Mouse (Mus musculus): ENCODE results near the gene Uqcc2. TPM values are rescaled to one million over a fixed set of nuclear protein-coding genes. Genes with fewer than 3 reads are reported as not detected.
A peak's percentile ranks its signal among the peaks of the same experiment; 100 is the strongest.

The Uqcc2 gene
- polyA plus RNA-seq, 1 experiment: 49.1 TPM

- H3K36me3 ChIP-seq (ENCODE audit: control insufficient read depth, insufficient read depth, low read length): peaks cover 20% of the 10 kb centered on the region
- H3K27me3 ChIP-seq (ENCODE audit: control insufficient read depth, insufficient read depth, low read length): no peaks in the 10 kb centered on the region
- H3K4me1 ChIP-seq (ENCODE audit: control insufficient read depth, insufficient read depth, insufficient read length): no peaks in the 10 kb centered on the region
- no peak for DNase-seq (ENCODE audit: low read depth in 1 of 2, low spot score in 2 of 2)
- TF ChIP-seq POLR2A (IDR thresholded peaks at IDR 0.05; ENCODE audit: low read depth, low read length) (no peak), CTCF (IDR thresholded peaks at IDR 0.05; ENCODE audit: extremely low read depth, insufficient read depth, insufficient read length, insufficient replicate concordance) (no peak)
- H3K4me3 ChIP-seq (ENCODE audit: extremely low read depth, insufficient read depth, insufficient read length): no peak overlapping the region
- no peak overlapping the region for H3K27ac ChIP-seq (ENCODE audit: insufficient read depth, low read length)
- 95% methylated on average over 10 of the region's 10 CpGs for WGBS
Measured at GRCm38 (mm10) chr17:27126974-27127373, 6.7 kb downstream of the Uqcc2 start.

GRCm38 (mm10) chr17:27125669-27126202 is 8.0 kb downstream of the Uqcc2 start:
- TF ChIP-seq CTCF (IDR thresholded peaks at IDR 0.05; ENCODE audit: extremely low read depth, insufficient read depth, insufficient read length, insufficient replicate concordance) (no peak), POLR2A (IDR thresholded peaks at IDR 0.05; ENCODE audit: low read depth, low read length) (no peak)
- peaks cover 32% of the 10 kb centered on the region for H3K36me3 ChIP-seq (ENCODE audit: control insufficient read depth, insufficient read depth, low read length)
- no peak overlapping the region for H3K27ac ChIP-seq (ENCODE audit: insufficient read depth, low read length)
- H3K4me1 ChIP-seq (ENCODE audit: control insufficient read depth, insufficient read depth, insufficient read length): no peaks in the 10 kb centered on the region
- no peak for DNase-seq (ENCODE audit: low read depth in 1 of 2, low spot score in 2 of 2)
- 95% methylated on average over 11 of the region's 11 CpGs for WGBS
- H3K4me3 ChIP-seq (ENCODE audit: extremely low read depth, insufficient read depth, insufficient read length): no peak overlapping the region
- H3K27me3 ChIP-seq (ENCODE audit: control insufficient read depth, insufficient read depth, low read length): no peaks in the 10 kb centered on the region

- Histone ChIP-seq H3K4me1 (ENCODE audit: control insufficient read depth, insufficient read depth, insufficient read length) (no peaks in the 10 kb centered on the region), H3K36me3 (ENCODE audit: control insufficient read depth, insufficient read depth, low read length) (peaks cover 37% of the 10 kb centered on the region), H3K4me3 (ENCODE audit: extremely low read depth, insufficient read depth, insufficient read length) (no peak overlapping the region), H3K27me3 (ENCODE audit: control insufficient read depth, insufficient read depth, low read length) (no peaks in the 10 kb centered on the region), H3K27ac (ENCODE audit: insufficient read depth, low read length) (no peak overlapping the region)
- DNase-seq (ENCODE audit: low read depth in 1 of 2, low spot score in 2 of 2): peak; percentile 26 to 75
- WGBS: 49% methylated on average over 12 of the region's 12 CpGs
- peak; percentile 92 for TF ChIP-seq CTCF (IDR thresholded peaks at IDR 0.05; ENCODE audit: extremely low read depth, insufficient read depth, insufficient read length, insufficient replicate concordance)
- no peak for TF ChIP-seq POLR2A (IDR thresholded peaks at IDR 0.05; ENCODE audit: low read depth, low read length)
Measured at GRCm38 (mm10) chr17:27125185-27125584, 8.5 kb downstream of the Uqcc2 start.

DNA sequence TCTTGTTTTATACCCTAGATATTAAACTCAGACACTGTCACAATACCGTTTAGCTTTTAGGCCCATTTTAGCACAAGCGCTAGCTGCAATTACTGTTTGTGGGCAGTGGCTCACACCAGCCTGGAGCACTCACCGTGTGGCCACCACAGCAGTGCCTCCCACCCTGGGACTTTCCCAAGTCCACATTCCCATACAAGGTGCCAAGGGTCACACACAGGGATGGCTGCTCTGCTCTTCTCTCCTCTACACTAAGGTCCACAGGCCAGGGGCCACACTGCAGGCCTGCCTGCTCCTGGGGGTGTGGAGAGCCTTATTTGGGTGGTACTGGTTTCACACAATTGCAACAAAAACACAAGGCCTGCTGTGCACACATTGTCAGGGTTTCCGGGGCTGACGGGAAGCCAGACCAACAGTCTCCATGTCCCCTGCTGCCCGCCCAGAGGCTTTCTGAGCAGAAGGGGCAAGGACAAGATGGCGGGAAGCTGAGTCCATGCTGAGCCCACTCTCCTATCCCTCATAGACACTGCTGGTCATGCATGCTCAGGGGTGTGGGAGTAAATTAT is 9.8 kb downstream of the Uqcc2 start:
- WGBS: 86% methylated on average over 7 of the region's 7 CpGs
- H3K27ac ChIP-seq (ENCODE audit: insufficient read depth, low read length): no peak overlapping the region

DNA sequence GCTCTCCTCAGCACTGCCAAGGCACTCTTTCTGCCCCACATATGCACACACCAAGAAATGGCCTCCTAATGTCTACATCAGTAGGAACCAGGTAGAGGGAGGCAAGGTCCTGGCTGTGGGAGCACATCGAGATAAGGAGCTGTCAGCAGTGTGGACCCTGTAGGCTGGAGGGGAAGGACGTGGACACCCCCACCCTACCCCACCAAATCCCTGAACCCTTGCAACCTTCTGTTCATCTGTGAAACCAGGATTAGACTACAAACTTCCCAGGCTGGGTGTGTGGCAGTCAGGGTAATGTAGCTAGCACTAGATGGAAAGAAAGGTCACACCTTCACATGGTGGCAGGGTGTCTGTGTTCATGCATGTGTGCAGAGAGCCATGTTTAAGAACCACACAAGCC is 10.6 kb downstream of the Uqcc2 start:
- TF ChIP-seq POLR2A (IDR thresholded peaks at IDR 0.05; ENCODE audit: low read depth, low read length): no peak
- TF ChIP-seq CTCF (IDR thresholded peaks at IDR 0.05; ENCODE audit: extremely low read depth, insufficient read depth, insufficient read length, insufficient replicate concordance): no peak

More for the DNA sequence above, 9.8 kb downstream of the Uqcc2 start:
- H3K36me3 ChIP-seq (ENCODE audit: control insufficient read depth, insufficient read depth, low read length): peaks cover 46% of the 10 kb centered on the region
- no peak overlapping the region for H3K4me3 ChIP-seq (ENCODE audit: extremely low read depth, insufficient read depth, insufficient read length)
- no peak for DNase-seq (ENCODE audit: low read depth in 1 of 2, low spot score in 2 of 2)
- TF ChIP-seq CTCF (IDR thresholded peaks at IDR 0.05; ENCODE audit: extremely low read depth, insufficient read depth, insufficient read length, insufficient replicate concordance): no peak
- no peak for TF ChIP-seq POLR2A (IDR thresholded peaks at IDR 0.05; ENCODE audit: low read depth, low read length)
- no peaks in the 10 kb centered on the region for H3K27me3 ChIP-seq (ENCODE audit: control insufficient read depth, insufficient read depth, low read length)
- H3K4me1 ChIP-seq (ENCODE audit: control insufficient read depth, insufficient read depth, insufficient read length): peaks cover 8% of the 10 kb centered on the region; the same call in 1 of the 2 replicates

DNA sequence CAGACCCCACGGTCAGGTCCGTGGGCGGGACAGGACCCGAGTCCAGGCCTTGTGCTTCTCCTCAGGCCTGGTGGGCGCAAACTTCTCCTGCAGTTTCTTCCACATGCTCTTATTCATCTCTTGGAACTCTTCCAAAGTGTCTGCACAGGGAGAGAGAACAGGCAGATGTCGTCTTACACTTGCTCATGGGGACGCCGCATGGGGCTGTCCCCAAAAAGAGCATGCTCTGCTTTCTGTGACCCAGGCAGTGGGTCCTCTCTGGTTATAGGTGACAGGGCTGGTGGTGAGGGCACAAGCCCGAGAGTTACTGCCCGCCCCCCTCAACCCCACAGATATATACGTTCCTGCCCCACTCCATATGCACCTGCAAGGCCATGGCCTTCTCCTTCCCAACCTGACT is 11.0 kb downstream of the Uqcc2 start:
- H3K27ac ChIP-seq (ENCODE audit: insufficient read depth, low read length): no peak overlapping the region
- H3K36me3 ChIP-seq (ENCODE audit: control insufficient read depth, insufficient read depth, low read length): peaks cover 55% of the 10 kb centered on the region
- 93% methylated on average over 11 of the region's 11 CpGs for WGBS
- H3K4me3 ChIP-seq (ENCODE audit: extremely low read depth, insufficient read depth, insufficient read length): no peak overlapping the region
- H3K27me3 ChIP-seq (ENCODE audit: control insufficient read depth, insufficient read depth, low read length): no peaks in the 10 kb centered on the region
- TF ChIP-seq POLR2A (IDR thresholded peaks at IDR 0.05; ENCODE audit: low read depth, low read length): no peak
- no peak for TF ChIP-seq CTCF (IDR thresholded peaks at IDR 0.05; ENCODE audit: extremely low read depth, insufficient read depth, insufficient read length, insufficient replicate concordance)
- no peak for DNase-seq (ENCODE audit: low read depth in 1 of 2, low spot score in 2 of 2)
- H3K4me1 ChIP-seq (ENCODE audit: control insufficient read depth, insufficient read depth, insufficient read length): peaks cover 10% of the 10 kb centered on the region; the same call in 1 of the 2 replicates

More for the DNA sequence above, 10.6 kb downstream of the Uqcc2 start:
- DNase-seq (ENCODE audit: low read depth in 1 of 2, low spot score in 2 of 2): no peak
- 89% methylated on average over 2 of the region's 2 CpGs for WGBS
- peaks cover 10% of the 10 kb centered on the region; the same call in 1 of the 2 replicates for H3K4me1 ChIP-seq (ENCODE audit: control insufficient read depth, insufficient read depth, insufficient read length)
- H3K4me3 ChIP-seq (ENCODE audit: extremely low read depth, insufficient read depth, insufficient read length): no peak overlapping the region
- peaks cover 51% of the 10 kb centered on the region for H3K36me3 ChIP-seq (ENCODE audit: control insufficient read depth, insufficient read depth, low read length)
- no peak overlapping the region for H3K27ac ChIP-seq (ENCODE audit: insufficient read depth, low read length)
- no peaks in the 10 kb centered on the region for H3K27me3 ChIP-seq (ENCODE audit: control insufficient read depth, insufficient read depth, low read length)

DNA sequence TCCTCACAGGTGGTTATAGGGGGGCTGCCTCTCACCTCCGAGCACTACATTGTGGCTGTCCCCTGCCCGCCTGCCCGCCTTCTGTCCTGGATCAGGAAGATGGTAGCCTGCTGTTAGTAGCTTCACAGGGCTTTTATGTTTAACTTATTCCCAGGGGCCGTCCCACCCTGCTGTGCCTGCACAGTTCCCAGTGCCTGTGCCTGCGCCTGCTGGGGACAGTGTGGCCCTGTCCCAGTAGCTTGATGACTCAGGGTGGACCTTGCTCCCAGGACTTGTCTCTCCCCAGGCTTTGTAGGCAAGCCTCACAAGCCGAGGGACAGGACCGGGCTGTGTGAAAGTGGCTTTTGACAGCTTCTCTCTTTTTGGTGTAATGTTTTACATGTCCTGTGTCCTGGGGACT is 11.9 kb downstream of the Uqcc2 start:
- H3K27ac ChIP-seq (ENCODE audit: insufficient read depth, low read length): no peak overlapping the region
- peaks cover 10% of the 10 kb centered on the region; the same call in 1 of the 2 replicates for H3K4me1 ChIP-seq (ENCODE audit: control insufficient read depth, insufficient read depth, insufficient read length)
- 88% methylated on average over 7 of the region's 7 CpGs for WGBS
- H3K36me3 ChIP-seq (ENCODE audit: control insufficient read depth, insufficient read depth, low read length): peaks cover 63% of the 10 kb centered on the region
- no peaks in the 10 kb centered on the region for H3K27me3 ChIP-seq (ENCODE audit: control insufficient read depth, insufficient read depth, low read length)
- no peak overlapping the region for H3K4me3 ChIP-seq (ENCODE audit: extremely low read depth, insufficient read depth, insufficient read length)
- no peak for DNase-seq (ENCODE audit: low read depth in 1 of 2, low spot score in 2 of 2)
- TF ChIP-seq CTCF (IDR thresholded peaks at IDR 0.05; ENCODE audit: extremely low read depth, insufficient read depth, insufficient read length, insufficient replicate concordance) (no peak), POLR2A (IDR thresholded peaks at IDR 0.05; ENCODE audit: low read depth, low read length) (no peak)
